Mouse (Mus musculus) midbrain, embryonic 11.5 days (tissue): ENCODE data around the gene Nek2. TPM values are rescaled to one million over a fixed set of nuclear protein-coding genes. Genes with fewer than 3 reads are reported as not detected.
A peak's percentile ranks its signal among the peaks of the same experiment; 100 is the strongest.

Experiments used
- ATAC-seq: fragments of 200-750 bp; cut with Nextera tagmentation; 2 replicates; pipeline ENCODE4 v1.8.0; 2017; ENCODE audit warnings: moderate TSS enrichment, moderate library complexity; ENCODE audit not compliant: low FRiP score
- DNase-seq: peaks from one replicate; pipeline ENCODE4 v3.0.0; 2015; ENCODE audit warnings: low spot score; ENCODE audit errors: missing footprints
- H3K27ac ChIP-seq: fragments of 300-500 bp; sonication (generic); 2 replicates; pipeline ENCODE4 v1.5.1; 2014; ENCODE audit warnings: low read depth, low read length
- H3K27me3 ChIP-seq: fragments of 300-500 bp; sonication (generic); 2 replicates; pipeline ENCODE4 v1.6.1; 2014; ENCODE audit warnings: mild to moderate bottlenecking, low read length, moderate library complexity, mixed read lengths; ENCODE audit not compliant: control insufficient read depth, insufficient read depth
- H3K36me3 ChIP-seq: fragments of 300-500 bp; sonication (generic); 2 replicates; pipeline ENCODE4 v1.6.1; 2014; ENCODE audit warnings: mild to moderate bottlenecking, low read length, moderate library complexity, mixed read lengths; ENCODE audit not compliant: control insufficient read depth, insufficient read depth
- H3K4me1 ChIP-seq: fragments of 300-500 bp; sonication (generic); 2 replicates; pipeline ENCODE4 v1.6.1; 2014; ENCODE audit warnings: low read length; ENCODE audit not compliant: control insufficient read depth, insufficient read depth
- H3K4me2 ChIP-seq: fragments of 300-500 bp; sonication (generic); 2 replicates; pipeline ENCODE4 v1.6.1; 2014; ENCODE audit warnings: mild to moderate bottlenecking, moderate library complexity
- H3K4me3 ChIP-seq: fragments of 300-500 bp; sonication (generic); 2 replicates; pipeline ENCODE4 v1.5.1; 2014; ENCODE audit warnings: low read depth, low read length
- H3K9ac ChIP-seq: fragments of 300-500 bp; sonication (generic); 2 replicates; pipeline ENCODE4 v1.6.1; 2014; ENCODE audit warnings: low read length
- H3K9me3 ChIP-seq: fragments of 300-500 bp; sonication (generic); 2 replicates; pipeline ENCODE4 v1.6.1; 2016; ENCODE audit warnings: low read length; ENCODE audit not compliant: control insufficient read depth
- WGBS: fragments of 180-500 bp; shearing (Covaris S2); extraction: QIAGEN DNeasy Blood & Tissue Kit; methylation state at CpG from one replicate; pipeline ENCODE4 v1.1.7; 2014; 5-methylcytosine and 5-hydroxymethylcytosine counted together
- polyA plus RNA-seq: library from polyadenylated mRNA; unstranded; fragments of >200 nt; fragmentation: Nextera tagmentation; extraction: Ambion mirVana; gene quantifications from 2 replicates; pipeline ENCODE4 v1.2.1, GENCODE M21; 2014

Nek2 gene
- polyA plus RNA-seq, 1 experiment from 2014 or later: 51.7 TPM

- DNase-seq (no peak), ATAC-seq (no peak)
- peak overlapping the region; percentile 48; the same call in 1 of the 2 replicates for H3K27ac ChIP-seq
- H3K4me3 ChIP-seq: peak overlapping the region; percentile 89
- H3K9me3 ChIP-seq: no peaks in the 10 kb centered on the region
- peaks cover 12% of the 10 kb centered on the region for H3K36me3 ChIP-seq
- no peaks in the 10 kb centered on the region for H3K27me3 ChIP-seq
- H3K9ac ChIP-seq: peak overlapping the region; percentile 45
- H3K4me2 ChIP-seq: peak overlapping the region; percentile 70
- 2% methylated on average over 15 of the region's 15 CpGs for whole genome bisulfite sequencing
- H3K4me1 ChIP-seq: peaks cover 10% of the 10 kb centered on the region
Observed at GRCm38 (mm10) chr1:191820951-191821325, 306 bp upstream of the Nek2 start.

GRCm38 (mm10) chr1:191829124-191829523 lies 7.9 kb downstream of the Nek2 start:
- Histone ChIP-seq H3K36me3 (peaks cover 29% of the 10 kb centered on the region), H3K27ac (no peak overlapping the region), H3K4me1 (no peaks in the 10 kb centered on the region), H3K4me2 (no peak overlapping the region), H3K9me3 (no peaks in the 10 kb centered on the region), H3K27me3 (no peaks in the 10 kb centered on the region), H3K9ac (no peak overlapping the region), H3K4me3 (no peak overlapping the region)
- WGBS: 94% methylated on average over 3 of the region's 3 CpGs
- DNase-seq (no peak), ATAC-seq (no peak)

- Histone ChIP-seq H3K27me3 (no peaks in the 10 kb centered on the region), H3K4me1 (no peaks in the 10 kb centered on the region; the same call in 1 of the 2 replicates), H3K27ac (no peak overlapping the region), H3K4me2 (no peak overlapping the region), H3K36me3 (peaks cover 18% of the 10 kb centered on the region; the same call in 1 of the 2 replicates), H3K9ac (no peak overlapping the region), H3K9me3 (no peaks in the 10 kb centered on the region), H3K4me3 (no peak overlapping the region)
- no peak for DNase-seq
- no peak for ATAC-seq
- WGBS: 95% methylated on average over 6 of the region's 6 CpGs
Observed at GRCm38 (mm10) chr1:191833396-191833795, 12.2 kb downstream of the Nek2 start.

- 12% methylated on average over 19 of the region's 19 CpGs for WGBS
- no peaks in the 10 kb centered on the region for H3K9me3 ChIP-seq
- no peak overlapping the region for H3K27ac ChIP-seq
- H3K4me1 ChIP-seq: peaks cover 8% of the 10 kb centered on the region; the same call in 1 of the 2 replicates
- H3K9ac ChIP-seq: no peak overlapping the region
- H3K27me3 ChIP-seq: no peaks in the 10 kb centered on the region
- H3K4me2 ChIP-seq: no peak overlapping the region
- no peak overlapping the region for H3K4me3 ChIP-seq
- DNase-seq (peak; percentile 96), ATAC-seq (peak; percentile 26; the same call in 1 of the 2 replicates)
- H3K36me3 ChIP-seq: peaks cover 14% of the 10 kb centered on the region; the same call in 1 of the 2 replicates
Observed at GRCm38 (mm10) chr1:191834825-191835224, 13.6 kb downstream of the Nek2 start.

GRCm38 (mm10) chr1:191836318-191836985 lies 15.2 kb downstream of the Nek2 start:
- Histone ChIP-seq H3K27ac (no peak overlapping the region), H3K36me3 (peaks cover 4% of the 10 kb centered on the region; the same call in 1 of the 2 replicates), H3K4me3 (no peak overlapping the region), H3K9me3 (no peaks in the 10 kb centered on the region), H3K9ac (no peak overlapping the region), H3K4me1 (peaks cover 8% of the 10 kb centered on the region; the same call in 1 of the 2 replicates), H3K4me2 (no peak overlapping the region), H3K27me3 (no peaks in the 10 kb centered on the region)
- no peak for DNase-seq
- no peak for ATAC-seq
- 65% methylated on average over 5 of the region's 5 CpGs for WGBS

GRCm38 (mm10) chr1:191837691-191838090 lies 16.4 kb downstream of the Nek2 start:
- no peak for DNase-seq
- ATAC-seq: no peak
- Histone ChIP-seq H3K4me2 (no peak overlapping the region), H3K27me3 (no peaks in the 10 kb centered on the region), H3K9ac (no peak overlapping the region), H3K4me3 (no peak overlapping the region), H3K4me1 (peaks cover 8% of the 10 kb centered on the region; the same call in 1 of the 2 replicates), H3K36me3 (no peaks in the 10 kb centered on the region), H3K9me3 (no peaks in the 10 kb centered on the region), H3K27ac (no peak overlapping the region)
- WGBS: 90% methylated on average over 3 of the region's 3 CpGs

- Histone ChIP-seq H3K4me2 (no peak overlapping the region), H3K36me3 (no peaks in the 10 kb centered on the region), H3K27ac (no peak overlapping the region), H3K9me3 (no peaks in the 10 kb centered on the region), H3K4me3 (no peak overlapping the region), H3K9ac (no peak overlapping the region), H3K27me3 (no peaks in the 10 kb centered on the region), H3K4me1 (peaks cover 8% of the 10 kb centered on the region; the same call in 1 of the 2 replicates)
- WGBS: 59% methylated on average over 17 of the region's 17 CpGs
- DNase-seq (no peak), ATAC-seq (no peak)
Observed at GRCm38 (mm10) chr1:191838994-191839741, 17.9 kb downstream of the Nek2 start.

GRCm38 (mm10) chr1:191840774-191841565 lies 19.7 kb downstream of the Nek2 start:
- ATAC-seq: no peak
- Histone ChIP-seq H3K36me3 (no peaks in the 10 kb centered on the region), H3K9ac (no peak overlapping the region), H3K27ac (no peak overlapping the region), H3K4me2 (no peak overlapping the region), H3K9me3 (no peaks in the 10 kb centered on the region), H3K4me1 (peaks cover 8% of the 10 kb centered on the region; the same call in 1 of the 2 replicates), H3K4me3 (no peak overlapping the region), H3K27me3 (no peaks in the 10 kb centered on the region)
- no peak for DNase-seq
- 89% methylated on average over 11 of the region's 11 CpGs for WGBS
